Mouse (Mus musculus) Muller cell, postnatal 12 days (primary cell): ENCODE data around the gene Kcnq1.

ENCODE experiments used
- DNase-seq: peaks from one replicate; pipeline ENCODE4 v3.0.0-alpha.2; 2015; ENCODE audit errors: inconsistent ontology term

The Kcnq1 gene

DNA sequence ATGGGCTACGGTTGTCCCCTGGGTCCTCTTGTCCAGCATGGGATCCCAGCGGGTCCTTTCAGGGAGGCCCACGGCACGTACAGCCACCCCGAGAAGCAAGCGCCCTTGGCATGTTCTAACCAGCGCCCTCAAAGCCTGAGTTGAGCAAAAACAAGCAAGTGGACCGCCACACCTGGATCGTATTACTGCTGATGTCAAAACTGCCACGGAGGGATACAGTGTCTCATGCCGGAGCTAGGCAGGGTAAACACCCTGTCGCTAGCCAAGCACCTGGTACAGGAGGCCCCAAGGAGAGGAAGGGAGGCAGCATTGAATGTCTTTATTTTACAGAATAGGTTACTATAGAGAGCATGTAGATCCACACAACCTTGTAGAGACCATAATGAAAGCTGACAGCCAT, 310.2 kb downstream of the Kcnq1 start:
- no peak for DNase-seq

DNA sequence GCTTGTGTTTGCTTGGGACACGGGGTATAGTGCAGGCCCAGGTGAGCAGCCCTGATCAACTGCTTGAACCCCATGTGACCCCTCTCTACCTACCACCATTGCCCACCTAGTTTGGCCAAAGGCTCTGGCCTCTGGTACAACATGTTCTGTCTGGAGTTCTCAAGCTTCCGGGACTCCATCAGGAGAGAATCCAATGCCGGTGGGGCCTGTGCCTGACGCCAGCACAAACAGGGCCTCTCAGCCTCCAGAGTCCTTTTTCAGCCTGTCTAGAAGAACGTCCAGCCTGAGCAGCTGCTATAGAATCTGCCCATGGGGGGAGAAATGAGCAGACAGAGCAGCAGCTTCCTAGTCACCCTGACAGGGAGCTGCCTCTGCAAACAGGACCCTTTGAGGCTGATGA, 311.7 kb downstream of the Kcnq1 start:
- DNase-seq, result no peak

DNA sequence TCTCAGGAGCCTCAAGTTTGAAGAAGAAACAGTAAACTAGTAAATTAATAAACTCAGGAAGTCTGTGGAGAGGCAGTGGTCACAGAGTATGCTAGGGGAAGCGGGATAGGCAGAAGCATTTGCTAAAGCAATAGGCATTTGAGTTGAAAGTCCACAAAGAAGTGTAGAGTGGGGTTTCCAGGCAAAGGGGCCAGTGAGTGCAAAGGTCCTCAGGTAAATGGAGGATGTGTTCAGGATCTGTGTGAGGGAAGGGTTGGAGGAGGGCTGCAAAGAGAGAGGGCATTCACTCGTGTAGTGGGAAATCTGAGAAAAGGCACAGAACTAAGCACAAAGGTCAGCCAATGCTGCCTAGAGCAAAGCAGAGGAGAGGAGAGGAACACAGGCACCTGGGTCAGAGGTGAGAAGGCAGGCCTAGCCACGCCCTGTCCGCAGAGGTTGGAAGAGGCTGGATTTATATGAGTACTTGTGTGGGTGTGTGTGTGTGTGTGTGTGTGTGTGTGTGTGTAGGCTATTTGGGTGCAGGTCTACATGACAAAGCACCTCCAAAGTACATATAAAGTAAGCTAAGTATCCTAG, 313.5 kb downstream of the Kcnq1 start:
- no peak for DNase-seq

GRCm38 (mm10) chr7:143428142-143428813, 322.1 kb downstream of the Kcnq1 start:
- DNase-seq, result peak; percentile 88

DNA sequence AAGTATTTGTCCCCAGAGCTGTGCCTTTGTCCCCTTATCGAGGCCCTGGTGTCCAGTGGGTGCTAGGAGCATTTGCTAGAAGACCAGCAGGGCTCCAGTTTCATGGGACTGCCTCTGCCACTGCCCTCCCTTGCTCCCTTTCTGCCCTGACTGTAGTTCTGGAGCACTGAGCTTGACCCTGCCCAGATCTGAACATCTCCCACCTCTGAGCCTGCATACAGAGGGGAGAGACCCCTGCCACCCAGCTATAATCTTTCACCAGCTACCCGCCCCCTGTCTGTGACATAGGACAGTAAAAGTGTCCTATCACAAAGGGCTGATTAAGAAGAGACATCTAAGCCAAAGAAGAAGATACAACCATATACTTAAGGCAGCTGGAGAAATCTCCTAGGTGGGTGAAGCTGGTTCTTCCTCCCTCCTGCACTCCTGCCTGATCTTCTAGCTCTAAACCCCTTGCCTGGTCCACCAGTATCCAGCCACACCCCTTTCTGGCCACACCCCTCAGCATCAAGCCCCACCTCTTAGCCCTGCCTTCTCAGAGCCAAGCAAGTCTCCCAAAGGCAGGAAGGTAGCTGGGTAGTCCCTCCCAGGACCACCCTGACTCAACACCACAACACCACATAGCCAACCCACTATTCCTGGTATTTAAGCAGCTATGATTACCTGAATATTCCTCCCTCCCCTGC, 322.8 kb downstream of the Kcnq1 start:
- no peak for DNase-seq

- no peak for DNase-seq
These were observed 326.5 kb downstream of the Kcnq1 start for GRCm38 (mm10) chr7:143432631-143433030.

GRCm38 (mm10) chr7:143433331-143433730, 327.2 kb downstream of the Kcnq1 start:
- DNase-seq, result peak; percentile 56

- DNase-seq, result no peak
These were observed 331.2 kb downstream of the Kcnq1 start for GRCm38 (mm10) chr7:143437231-143437893.

DNA sequence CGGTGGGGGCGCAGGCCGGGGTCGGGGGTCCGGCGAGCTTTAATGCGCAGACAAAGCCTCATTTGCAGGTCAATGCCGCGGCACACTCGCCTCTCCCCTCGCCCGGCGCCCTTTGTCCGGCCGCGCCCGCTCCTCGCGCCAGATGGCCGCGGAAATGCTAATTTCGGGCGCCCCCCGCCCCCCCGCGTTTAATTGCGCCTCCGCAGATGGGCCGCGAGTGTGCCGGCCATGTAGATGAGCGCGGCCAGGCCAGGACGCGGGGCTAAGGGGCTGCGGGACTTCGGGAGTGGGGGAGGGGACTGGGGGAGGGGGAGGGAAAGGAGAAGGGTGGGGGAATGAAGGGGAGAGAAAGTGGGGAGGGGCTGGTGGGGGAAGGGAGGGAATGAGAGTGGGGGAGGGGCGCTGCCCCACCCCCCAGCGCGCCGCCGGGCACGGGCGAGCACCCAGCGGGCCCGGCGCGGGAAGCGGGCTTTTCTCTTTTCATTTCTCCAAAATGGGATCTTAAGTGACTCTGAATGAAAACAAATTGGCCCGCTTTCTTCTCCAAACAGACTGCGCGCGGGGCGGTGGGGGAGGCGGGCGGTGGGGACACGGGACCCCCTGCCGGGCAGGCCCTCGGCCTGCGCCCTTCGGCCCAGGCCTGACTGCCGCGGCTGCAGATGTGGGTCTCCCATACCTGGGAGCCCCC, 331.9 kb downstream of the Kcnq1 start:
- DNase-seq, result peak; percentile 46

DNA sequence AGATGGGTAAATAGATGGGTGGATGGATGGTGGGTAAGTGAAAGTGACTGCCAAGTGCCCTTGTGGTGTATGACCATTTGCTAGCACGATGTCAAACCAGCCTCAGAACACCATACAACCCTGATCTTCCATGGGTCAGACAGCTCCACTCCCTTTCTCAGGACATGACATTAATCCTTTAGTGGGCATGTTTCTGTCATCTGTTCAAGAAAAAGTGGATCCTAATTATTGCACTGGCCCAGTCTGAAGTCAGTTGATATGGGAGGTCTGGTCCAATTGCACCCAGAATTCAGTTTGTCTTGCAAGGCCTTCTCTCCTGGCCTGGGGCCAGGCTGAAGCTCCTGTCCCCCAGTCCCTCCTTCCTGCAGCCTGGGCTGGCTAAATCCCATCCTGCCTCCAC, 332.8 kb downstream of the Kcnq1 start:
- DNase-seq, result no peak

DNA sequence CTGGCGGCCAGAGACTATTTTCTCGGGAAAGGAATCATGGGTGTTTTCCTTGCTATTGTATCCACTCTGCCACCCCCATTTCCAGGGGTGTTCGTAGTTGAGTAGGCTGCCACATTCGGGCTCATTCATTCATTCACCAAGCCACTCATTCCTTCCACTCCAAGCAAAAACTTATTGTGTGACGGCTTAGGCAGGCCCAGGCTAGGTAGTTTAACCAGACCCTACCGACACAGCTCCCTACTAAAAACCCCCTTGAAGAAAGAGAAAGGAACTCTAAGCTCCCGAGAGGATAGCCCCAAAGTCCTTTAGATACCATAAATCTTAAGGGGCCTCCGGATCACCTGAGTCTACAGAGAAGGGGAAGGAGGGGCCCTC, 338.4 kb downstream of the Kcnq1 start:
- DNase-seq, result no peak

GRCm38 (mm10) chr7:143444955-143445648, 338.9 kb downstream of the Kcnq1 start:
- DNase-seq, result no peak

GRCm38 (mm10) chr7:143445651-143446460, 339.7 kb downstream of the Kcnq1 start:
- no peak for DNase-seq

DNA sequence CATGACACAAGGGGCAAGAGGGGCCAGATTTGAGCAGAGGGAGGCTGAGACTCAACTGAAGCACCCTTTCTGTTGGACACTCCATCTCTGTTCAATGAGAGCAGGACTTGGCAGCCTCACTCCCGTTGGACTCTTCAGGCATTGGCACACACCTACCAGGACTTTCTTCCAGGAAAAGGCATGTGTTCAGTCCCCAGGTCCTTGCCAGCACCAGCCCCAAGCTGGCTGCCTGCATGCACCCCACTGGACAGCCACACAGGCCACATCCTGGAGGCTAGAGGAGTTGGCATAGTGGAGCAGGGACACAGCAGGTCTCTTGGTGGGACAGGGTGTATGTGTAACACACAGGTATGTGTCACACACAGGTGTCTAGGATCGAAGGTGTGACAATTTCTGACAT, 341.0 kb downstream of the Kcnq1 start:
- no peak for DNase-seq

- DNase-seq, result no peak
These were observed 352.8 kb downstream of the Kcnq1 start for GRCm38 (mm10) chr7:143458963-143459331.

DNA sequence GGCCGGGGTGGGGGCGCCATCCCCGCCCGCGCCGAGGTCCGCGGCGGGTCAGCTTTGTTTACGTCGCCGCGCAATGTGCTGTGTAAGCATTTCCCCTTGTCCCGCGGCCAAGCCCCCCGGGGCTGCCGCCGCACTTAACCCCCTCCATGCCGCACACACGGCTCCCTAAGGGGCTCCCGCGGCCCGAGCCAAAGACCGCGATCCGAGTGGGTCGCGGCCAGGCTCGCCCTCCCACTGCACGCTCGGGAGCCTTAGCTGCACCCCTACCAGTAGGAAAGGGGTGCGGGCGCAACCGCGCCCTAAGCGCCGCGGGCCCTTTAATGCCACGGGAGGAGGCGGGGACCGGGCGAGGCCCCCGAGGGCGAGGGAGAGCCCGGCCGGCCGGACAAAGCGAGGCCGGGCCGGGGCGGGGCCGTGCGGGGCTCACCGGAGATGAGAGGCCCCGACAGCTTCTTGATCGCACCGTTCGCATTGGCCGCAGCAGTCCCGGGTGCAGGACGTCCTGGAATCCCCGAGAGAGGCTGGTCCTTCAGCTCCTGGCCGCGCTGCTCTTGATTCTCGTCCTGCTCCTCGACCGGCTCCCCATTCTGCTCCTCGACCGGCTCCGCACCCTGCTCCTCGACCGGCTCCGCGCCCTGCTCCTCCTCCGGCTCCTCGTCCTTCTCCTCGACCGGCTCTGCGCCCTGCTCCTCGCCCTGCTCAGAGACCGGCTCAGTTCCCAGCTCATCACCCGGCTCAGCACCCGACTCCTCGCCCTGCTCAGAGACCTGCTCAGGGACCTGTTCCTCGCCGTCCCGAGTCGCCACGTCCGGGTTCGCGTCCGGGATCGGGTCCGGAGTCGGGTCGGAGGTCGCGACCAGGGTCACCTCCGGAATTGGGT, 353.4 kb downstream of the Kcnq1 start:
- DNase-seq, result peak; percentile 35

DNA sequence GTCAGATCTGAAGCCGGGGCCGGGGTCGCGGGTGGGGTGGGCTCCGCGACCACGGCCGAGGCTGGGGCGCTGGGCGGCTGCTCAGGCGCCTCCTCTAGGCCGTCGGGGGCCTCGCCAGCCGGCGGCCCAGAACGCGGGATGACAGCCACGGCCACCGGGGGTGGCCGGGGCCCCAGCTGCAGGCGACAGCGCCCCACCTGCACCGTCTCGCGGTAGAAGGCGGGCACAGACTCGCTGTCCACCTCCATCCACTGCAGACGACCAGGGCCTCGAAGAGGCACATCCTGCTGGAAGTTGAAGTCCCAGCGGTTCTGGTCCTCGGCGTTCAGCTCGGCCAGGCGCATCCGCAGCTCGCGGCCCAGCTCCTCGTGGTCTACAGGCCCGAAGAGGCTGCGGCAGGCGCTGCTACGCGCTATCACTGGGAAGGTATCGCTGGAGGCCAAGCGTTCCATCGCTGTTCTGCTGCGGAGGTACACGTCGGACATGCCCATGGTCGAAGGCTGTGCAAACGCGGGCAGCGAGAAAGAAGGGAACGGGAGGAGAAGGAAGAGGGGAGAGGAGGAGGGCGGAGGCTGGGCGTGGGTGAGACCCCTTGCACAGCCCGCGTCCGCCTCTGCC, 354.2 kb downstream of the Kcnq1 start:
- DNase-seq, result no peak

GRCm38 (mm10) chr7:143460874-143461273, 354.7 kb downstream of the Kcnq1 start, which contains the start of gene Cdkn1c:
TSS of gene Cdkn1c (minus strand) at chr7:143461050.
- DNase-seq, result peak; percentile 88

DNA sequence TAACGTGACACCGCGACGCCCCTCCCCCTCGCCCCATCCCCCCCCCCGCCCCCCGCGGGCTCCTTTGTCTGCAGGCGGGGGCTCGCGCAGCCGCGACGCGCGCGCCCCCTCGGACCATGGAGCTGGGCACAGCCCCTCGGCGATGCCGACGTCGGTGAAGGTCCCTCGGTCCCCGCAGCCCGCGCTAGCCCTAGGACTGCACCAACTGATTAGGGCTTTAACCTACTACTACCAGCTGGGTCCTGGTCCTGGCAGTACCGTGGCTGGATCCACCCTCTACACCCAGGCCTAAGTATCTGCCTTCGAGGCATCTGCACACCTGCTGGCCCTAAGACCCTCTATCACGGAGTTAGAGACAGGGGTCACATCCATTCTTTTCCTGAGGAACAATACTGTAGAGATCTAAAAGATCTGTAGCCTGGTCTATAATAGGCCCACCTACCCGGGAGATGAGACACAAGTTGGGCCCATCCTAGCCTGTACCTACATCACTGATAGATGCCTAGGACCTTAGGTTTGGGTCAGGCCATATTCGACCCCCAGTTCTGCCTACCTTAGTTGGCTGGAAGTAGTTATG, 355.2 kb downstream of the Kcnq1 start:
- DNase-seq, result no peak
